Mouse (Mus musculus): ENCODE measurements around the gene Ghrl. TPM values are rescaled to one million over a fixed set of nuclear protein-coding genes. Genes with fewer than 3 reads are reported as not detected.

Ghrl gene
- polyA plus RNA-seq, 1 experiment: 0.33 TPM

DNA sequence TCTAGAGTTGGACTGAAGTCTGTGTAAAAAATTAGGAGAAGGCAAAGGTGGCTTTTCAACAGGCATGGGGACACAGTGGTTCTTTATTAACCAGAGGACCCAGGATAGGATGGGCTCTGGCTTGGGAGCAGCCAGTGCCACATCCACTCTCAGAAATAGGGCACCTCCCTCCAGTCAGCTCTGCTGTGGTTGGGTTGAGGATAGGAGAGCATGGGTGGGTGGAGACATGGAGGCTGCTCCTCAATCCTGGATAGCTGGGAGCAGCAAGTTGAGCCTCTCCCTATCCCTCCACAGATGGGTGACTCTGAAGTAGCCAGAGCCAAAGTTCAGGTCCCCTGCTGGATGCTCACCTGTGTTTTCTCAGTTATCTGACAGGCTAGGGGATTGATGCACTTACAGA is 25.4 kb upstream of the Ghrl start:
- Histone ChIP-seq H3K36me3 (ENCODE audit: control insufficient read depth, insufficient read depth) (no peaks in the 10 kb centered on the region), H3K79me2 (ENCODE audit: control insufficient read depth, insufficient read depth) (peaks cover 6% of the 10 kb centered on the region), H3K79me3 (ENCODE audit: low read depth) (peaks cover 3% of the 10 kb centered on the region), H3ac (ENCODE audit: control insufficient read depth, insufficient read length, low read depth) (no peak overlapping the region), H3K4me3 (ENCODE audit: insufficient read depth, poor library complexity, severe bottlenecking) (no peak overlapping the region), H3K27me3 (ENCODE audit: control insufficient read depth, insufficient read depth, insufficient read length) (peaks cover 63% of the 10 kb centered on the region)
- TF ChIP-seq USF1 (IDR thresholded peaks at IDR 0.05; ENCODE audit: low read depth) (no peak), FOSL1 (IDR thresholded peaks at IDR 0.05; ENCODE audit: insufficient read depth, low read length, poor library complexity, severe bottlenecking) (no peak), CEBPB (IDR thresholded peaks at IDR 0.05; ENCODE audit: low read depth) (no peak), CTCF (IDR thresholded peaks at IDR 0.05; ENCODE audit: control insufficient read depth, insufficient read depth, insufficient read length) (no peak), MAX (IDR thresholded peaks at IDR 0.05) (no peak), MYOD1 (IDR thresholded peaks at IDR 0.05; ENCODE audit: control insufficient read depth, insufficient read length, low read depth) (no peak)

DNA sequence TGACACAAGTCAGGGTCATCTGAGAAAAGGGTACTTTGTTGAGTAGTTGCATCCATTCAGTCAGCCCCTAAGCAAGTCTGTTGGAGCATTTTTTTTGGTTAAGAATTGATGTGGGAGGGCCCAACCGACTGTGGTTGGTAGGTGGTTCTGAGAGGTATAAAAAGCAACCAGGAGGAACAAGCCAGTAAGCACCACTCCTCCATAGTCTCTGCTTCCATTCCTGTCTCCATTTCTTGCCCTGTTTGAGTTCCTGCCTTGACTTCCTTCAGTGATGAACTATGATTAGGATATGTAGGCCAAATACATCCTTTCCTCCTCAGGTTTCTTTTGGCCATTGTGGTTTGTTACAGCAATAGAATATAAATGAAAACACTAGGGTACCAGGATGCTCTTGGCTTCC is 23.4 kb upstream of the Ghrl start:
- Histone ChIP-seq H3K79me2 (ENCODE audit: control insufficient read depth, insufficient read depth) (peaks cover 26% of the 10 kb centered on the region), H3K36me3 (ENCODE audit: control insufficient read depth, insufficient read depth) (peaks cover 7% of the 10 kb centered on the region), H3ac (ENCODE audit: control insufficient read depth, insufficient read length, low read depth) (no peak overlapping the region), H3K79me3 (ENCODE audit: low read depth) (peaks cover 23% of the 10 kb centered on the region), H3K4me3 (ENCODE audit: insufficient read depth, poor library complexity, severe bottlenecking) (no peak overlapping the region), H3K27me3 (ENCODE audit: control insufficient read depth, insufficient read depth, insufficient read length) (peaks cover 43% of the 10 kb centered on the region)
- no peak for TF ChIP-seq MAX (IDR thresholded peaks at IDR 0.05)
- TF ChIP-seq CTCF (IDR thresholded peaks at IDR 0.05; ENCODE audit: control insufficient read depth, insufficient read depth, insufficient read length): no peak
- TF ChIP-seq MYOG (IDR thresholded peaks at IDR 0.05; ENCODE audit: control insufficient read depth, extremely low read depth, insufficient read length): no peak
- TF ChIP-seq USF1 (IDR thresholded peaks at IDR 0.05; ENCODE audit: low read depth): no peak
- TF ChIP-seq FOSL1 (IDR thresholded peaks at IDR 0.05; ENCODE audit: insufficient read depth, low read length, poor library complexity, severe bottlenecking): no peak
- no peak for TF ChIP-seq CEBPB (IDR thresholded peaks at IDR 0.05; ENCODE audit: low read depth)
- no peak for TF ChIP-seq MYOD1 (IDR thresholded peaks at IDR 0.05; ENCODE audit: control insufficient read depth, insufficient read length, low read depth)

DNA sequence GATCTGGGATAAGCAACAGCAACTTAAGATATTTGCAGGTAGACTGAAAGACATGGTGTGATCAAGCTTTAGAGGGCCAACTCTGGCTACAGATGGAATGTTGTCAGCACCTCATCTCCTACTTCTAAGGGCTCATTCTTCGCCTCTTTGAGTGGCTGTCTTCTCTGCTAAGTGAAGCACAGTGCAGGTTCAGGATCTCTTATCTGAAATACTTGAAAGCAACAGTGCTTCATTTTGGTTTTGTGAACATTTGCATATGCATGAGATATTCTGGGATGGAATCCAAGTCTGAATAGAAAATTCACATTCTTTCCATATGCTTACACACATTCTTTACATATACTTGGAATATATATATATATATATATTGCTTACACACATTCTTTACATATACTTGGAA is 22.6 kb upstream of the Ghrl start:
- H3ac ChIP-seq (ENCODE audit: control insufficient read depth, insufficient read length, low read depth): no peak overlapping the region
- peaks cover 30% of the 10 kb centered on the region for H3K79me3 ChIP-seq (ENCODE audit: low read depth)
- no peak overlapping the region for H3K4me3 ChIP-seq (ENCODE audit: insufficient read depth, poor library complexity, severe bottlenecking)
- H3K36me3 ChIP-seq (ENCODE audit: control insufficient read depth, insufficient read depth): peaks cover 15% of the 10 kb centered on the region
- TF ChIP-seq FOSL1 (IDR thresholded peaks at IDR 0.05; ENCODE audit: insufficient read depth, low read length, poor library complexity, severe bottlenecking) (no peak), CTCF (IDR thresholded peaks at IDR 0.05; ENCODE audit: control insufficient read depth, insufficient read depth, insufficient read length) (no peak), MYOD1 (IDR thresholded peaks at IDR 0.05; ENCODE audit: control insufficient read depth, insufficient read length, low read depth) (no peak), MAX (IDR thresholded peaks at IDR 0.05) (no peak), USF1 (IDR thresholded peaks at IDR 0.05; ENCODE audit: low read depth) (no peak), MYOG (IDR thresholded peaks at IDR 0.05; ENCODE audit: control insufficient read depth, extremely low read depth, insufficient read length) (no peak), CEBPB (IDR thresholded peaks at IDR 0.05; ENCODE audit: low read depth) (no peak)
- H3K79me2 ChIP-seq (ENCODE audit: control insufficient read depth, insufficient read depth): peaks cover 34% of the 10 kb centered on the region
- H3K27me3 ChIP-seq (ENCODE audit: control insufficient read depth, insufficient read depth, insufficient read length): peaks cover 37% of the 10 kb centered on the region

DNA sequence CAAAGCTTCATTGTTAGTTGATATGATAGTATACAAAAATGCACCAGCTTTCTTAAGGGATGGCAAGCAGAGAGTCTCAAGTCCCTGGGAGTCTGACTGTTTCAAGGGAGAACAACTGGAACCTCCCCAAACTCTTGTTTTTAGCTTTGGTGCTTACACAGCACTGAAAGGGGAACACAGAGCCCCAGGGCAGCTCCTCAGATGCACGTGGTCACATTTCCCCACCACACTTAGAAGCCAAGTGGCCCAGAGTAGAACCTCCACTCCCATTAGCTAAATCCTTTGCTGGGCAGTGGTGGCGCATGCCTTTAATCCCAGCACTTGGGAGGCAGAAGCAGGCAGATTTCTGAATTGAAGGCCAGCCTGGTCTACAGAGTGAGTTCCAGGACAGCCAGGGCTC is 21.7 kb upstream of the Ghrl start:
- H3K4me3 ChIP-seq (ENCODE audit: insufficient read depth, poor library complexity, severe bottlenecking): no peak overlapping the region
- H3K27me3 ChIP-seq (ENCODE audit: control insufficient read depth, insufficient read depth, insufficient read length): peaks cover 32% of the 10 kb centered on the region
- H3K36me3 ChIP-seq (ENCODE audit: control insufficient read depth, insufficient read depth): peaks cover 23% of the 10 kb centered on the region
- peaks cover 30% of the 10 kb centered on the region for H3K79me3 ChIP-seq (ENCODE audit: low read depth)
- peaks cover 41% of the 10 kb centered on the region for H3K79me2 ChIP-seq (ENCODE audit: control insufficient read depth, insufficient read depth)
- TF ChIP-seq MYOD1 (IDR thresholded peaks at IDR 0.05; ENCODE audit: control insufficient read depth, insufficient read length, low read depth): no peak
- TF ChIP-seq USF1 (IDR thresholded peaks at IDR 0.05; ENCODE audit: low read depth): no peak
- no peak for TF ChIP-seq CTCF (IDR thresholded peaks at IDR 0.05; ENCODE audit: control insufficient read depth, insufficient read depth, insufficient read length)
- H3ac ChIP-seq (ENCODE audit: control insufficient read depth, insufficient read length, low read depth): no peak overlapping the region

DNA sequence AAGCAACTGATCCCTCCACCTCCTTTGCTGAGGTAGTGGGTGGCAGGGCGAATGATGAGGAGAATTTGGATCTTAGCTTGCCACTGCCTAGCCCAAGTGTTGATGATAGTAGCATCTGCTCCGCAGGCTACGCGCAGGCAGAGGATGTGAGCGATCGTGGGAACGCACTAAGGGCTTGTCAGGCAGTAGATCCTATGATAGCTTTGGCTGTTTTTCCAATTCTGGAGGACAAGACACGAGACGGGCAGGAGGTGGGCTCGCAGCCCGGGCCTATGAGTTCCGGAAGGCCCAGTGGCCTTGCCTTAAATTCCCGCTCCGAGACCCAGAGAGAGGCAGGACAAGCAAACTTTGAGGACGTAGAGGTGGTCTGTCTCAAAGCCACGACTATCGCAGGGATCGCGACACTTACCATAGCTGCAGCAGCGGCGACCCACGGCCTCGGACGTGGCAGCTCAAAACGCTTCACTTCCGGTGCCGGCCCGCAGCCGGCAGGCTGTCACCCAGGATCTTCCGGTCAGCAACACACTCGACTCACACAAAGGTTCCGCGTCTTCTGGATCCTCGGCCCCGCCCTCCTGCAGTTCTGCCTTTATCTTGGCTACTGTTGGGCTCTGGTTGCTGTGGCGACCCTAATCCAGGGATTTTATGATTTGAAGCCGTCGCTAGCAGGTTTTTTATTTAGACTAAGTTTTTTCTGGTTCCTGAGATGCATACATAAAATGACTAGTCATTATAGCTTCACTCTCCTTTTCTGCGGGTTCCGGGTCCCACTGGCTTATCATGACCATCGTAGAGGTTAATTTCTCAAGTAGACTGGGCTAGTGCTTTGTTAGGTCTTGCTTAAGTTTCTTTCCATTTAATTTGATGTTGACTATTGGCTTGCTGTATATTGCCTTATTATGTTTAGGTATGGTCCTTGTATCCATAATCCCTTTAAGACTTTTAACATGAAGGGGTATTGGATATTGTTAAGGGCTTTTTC is 20.8 kb upstream of the Ghrl start, which contains the start of gene Sec13:
TSS of gene Sec13 (minus strand) at position 508 of the 982 bp plus-strand sequence.
- Histone ChIP-seq H3K27me3 (ENCODE audit: control insufficient read depth, insufficient read depth, insufficient read length) (peaks cover 23% of the 10 kb centered on the region), H3K4me3 (ENCODE audit: insufficient read depth, poor library complexity, severe bottlenecking) (peak within 1 kb of the TSS; percentile 97), H3K79me3 (ENCODE audit: low read depth) (peaks cover 30% of the 10 kb centered on the region), H3ac (ENCODE audit: control insufficient read depth, insufficient read length, low read depth) (peak within 1 kb of the TSS; percentile 80), H3K36me3 (ENCODE audit: control insufficient read depth, insufficient read depth) (peaks cover 30% of the 10 kb centered on the region), H3K79me2 (ENCODE audit: control insufficient read depth, insufficient read depth) (peaks cover 50% of the 10 kb centered on the region)
- TF ChIP-seq MAX (IDR thresholded peaks at IDR 0.05) (peak; percentile 65), MYOD1 (IDR thresholded peaks at IDR 0.05; ENCODE audit: control insufficient read depth, insufficient read length, low read depth) (no peak)

All from C2C12 (cell line).